Mouse (Mus musculus) c-Kit-positive CD71-negative TER-119-negative erythroid progenitor cells, embryonic 14.5 days (primary cell): ENCODE measurements around the gene 4921539E11Rik.

Experiments used
- DNase-seq: peaks from one replicate; pipeline ENCODE4 v3.0.0-alpha.2; 2013; ENCODE audit warnings: low read depth

Gene 4921539E11Rik

GRCm38 (mm10) chr4:103232156-103232555 lies 58.5 kb downstream of the 4921539E11Rik start:
- no peak for DNase-seq

GRCm38 (mm10) chr4:103222854-103223253 lies 67.8 kb downstream of the 4921539E11Rik start:
- no peak for DNase-seq

- DNase-seq = no peak
These were observed 68.9 kb downstream of the 4921539E11Rik start for GRCm38 (mm10) chr4:103221789-103222188.

- DNase-seq = no peak
These were observed 71.7 kb downstream of the 4921539E11Rik start for GRCm38 (mm10) chr4:103219011-103219410.

GRCm38 (mm10) chr4:103216046-103216445 lies 74.6 kb downstream of the 4921539E11Rik start:
- DNase-seq = no peak

- peak; percentile 36 for DNase-seq
These were observed 75.5 kb downstream of the 4921539E11Rik start, which contains the start of gene Slc35d1 for GRCm38 (mm10) chr4:103214925-103215820. Gene Slc35d1, minus strand, starts transcription at chr4:103215164.

- DNase-seq = no peak
These were observed 76.2 kb downstream of the 4921539E11Rik start for GRCm38 (mm10) chr4:103214498-103214924.

DNA sequence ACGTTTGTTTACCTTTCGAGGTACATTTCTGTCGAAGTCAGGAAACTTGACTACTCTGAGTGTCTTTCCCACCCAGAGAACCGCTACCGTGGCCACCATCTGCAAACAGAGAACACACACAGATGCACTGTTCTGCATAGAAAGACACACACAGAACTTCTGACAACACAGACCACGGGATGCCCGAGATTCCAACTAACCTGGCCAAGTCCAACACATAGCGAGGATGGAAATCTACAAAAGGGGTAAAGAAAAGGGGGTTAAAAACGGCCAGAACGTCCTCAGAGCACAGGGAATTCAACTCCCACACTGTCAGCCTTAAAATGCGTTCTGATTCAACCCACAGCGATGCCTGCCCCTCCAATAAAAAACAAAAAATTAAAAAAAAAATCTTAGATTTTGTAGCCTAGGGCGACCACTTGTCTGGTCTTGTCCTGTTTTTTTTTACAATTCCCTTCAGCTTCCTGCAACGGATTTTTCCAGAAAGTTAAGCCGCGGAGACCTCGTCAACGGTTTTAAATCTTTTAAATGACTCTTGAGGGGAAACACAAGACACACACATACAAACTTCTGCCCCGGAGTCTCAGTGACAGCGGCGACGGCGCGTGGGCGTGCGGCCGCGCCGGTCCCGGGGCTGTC lies 76.7 kb downstream of the 4921539E11Rik start:
- no peak for DNase-seq

GRCm38 (mm10) chr4:103208553-103208952 lies 82.1 kb downstream of the 4921539E11Rik start:
- no peak for DNase-seq

DNA sequence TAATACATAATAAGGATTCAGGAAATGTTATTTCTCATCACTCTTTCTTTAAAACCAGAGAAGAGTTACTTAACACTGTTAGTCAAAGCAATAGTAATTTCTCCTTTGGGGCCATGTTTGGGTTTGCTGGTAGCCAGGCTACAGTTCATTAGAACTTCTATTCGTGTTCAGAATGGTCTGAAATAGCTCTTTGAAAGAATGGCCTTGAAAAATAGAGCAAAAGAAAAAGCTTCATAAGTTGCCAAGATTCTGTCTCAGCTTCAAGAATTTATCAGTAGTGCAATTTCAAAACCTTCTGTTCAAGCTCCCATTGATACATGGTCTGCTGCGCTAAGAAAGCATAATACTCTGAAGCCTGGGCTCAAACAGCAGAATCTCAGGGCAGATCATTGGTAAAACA lies 87.0 kb downstream of the 4921539E11Rik start:
- DNase-seq = no peak

GRCm38 (mm10) chr4:103200046-103200445 lies 90.6 kb downstream of the 4921539E11Rik start:
- no peak for DNase-seq

DNA sequence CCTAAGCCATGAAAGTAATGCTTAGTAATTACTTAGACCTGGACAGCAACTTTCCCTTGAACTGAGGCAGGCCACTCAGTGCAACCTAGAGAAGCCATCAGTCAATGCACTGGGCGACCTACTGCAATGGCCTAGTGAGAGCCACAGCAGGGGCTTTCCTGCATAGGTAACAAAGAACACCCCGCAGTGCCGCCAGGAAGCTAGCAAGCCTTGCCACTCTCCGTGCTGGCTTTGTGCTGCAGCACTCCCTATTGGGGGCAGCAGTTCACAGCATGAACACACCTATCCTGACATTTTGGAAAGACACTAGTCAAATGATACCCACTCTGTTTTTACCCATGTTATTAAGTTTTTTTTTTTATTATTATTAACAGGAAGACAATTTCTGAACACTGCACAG lies 91.6 kb downstream of the 4921539E11Rik start:
- no peak for DNase-seq

DNA sequence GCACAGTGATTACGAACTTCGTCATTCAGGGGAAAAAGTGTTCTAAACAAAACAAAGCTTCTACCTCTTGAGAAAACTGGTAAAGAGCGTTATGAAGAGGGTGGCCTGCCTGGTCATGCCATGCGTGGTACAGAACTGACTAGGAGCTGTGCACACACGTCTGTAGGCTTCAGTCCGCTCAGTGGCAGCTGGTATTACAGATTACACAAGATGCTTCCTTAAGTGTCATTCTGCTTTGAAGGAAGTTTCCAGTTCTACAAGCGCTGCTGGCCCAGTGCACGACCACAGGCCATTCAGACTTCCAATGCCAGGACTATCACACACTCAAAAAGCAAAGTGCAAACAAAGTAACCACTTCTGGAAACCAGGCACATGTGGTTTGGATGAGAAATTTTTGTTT lies 93.3 kb downstream of the 4921539E11Rik start:
- no peak for DNase-seq

GRCm38 (mm10) chr4:103192421-103192820 lies 98.2 kb downstream of the 4921539E11Rik start:
- DNase-seq = no peak

GRCm38 (mm10) chr4:103188786-103189640 lies 101.7 kb downstream of the 4921539E11Rik start:
- DNase-seq = no peak
